Mouse (Mus musculus): ENCODE results near the gene Prdx3. TPM values are rescaled to one million over a fixed set of nuclear protein-coding genes. Genes with fewer than 3 reads are reported as not detected.

Gene Prdx3
- polyA plus RNA-seq (2016; fragmentation: Nextera tagmentation; extraction: Ambion mirVana), result 112 and 115 TPM in 2 replicates

GRCm38 (mm10) chr19:60874064-60874694 is at the start of gene Prdx3:
Gene Prdx3 (minus strand): TSS chr19:60874556.
- Histone ChIP-seq H3K27ac (peak within 1 kb of the TSS; percentile 83), H3K4me3 (peak within 1 kb of the TSS; percentile 63), H3K4me1 (peaks cover 21% of the 10 kb centered on the region), H3K27me3 (ENCODE audit: poor library complexity, severe bottlenecking) (no peaks in the 10 kb centered on the region), H3K9me3 (no peaks in the 10 kb centered on the region), H3K36me3 (replicated peaks) (peaks cover 35% of the 10 kb centered on the region)
- WGBS, result under 1% methylated on average over 28 of the region's 28 CpGs
- peak; percentile 93 for DNase-seq (ENCODE audit: extremely low spot score, low spot score)

- WGBS, result 93% methylated on average over 6 of the region's 6 CpGs
- H3K36me3 ChIP-seq (replicated peaks), result no peaks in the 10 kb centered on the region
- H3K4me1 ChIP-seq, result no peaks in the 10 kb centered on the region
Observed at GRCm38 (mm10) chr19:60916869-60917570, 42.7 kb upstream of the Prdx3 start.

DNA sequence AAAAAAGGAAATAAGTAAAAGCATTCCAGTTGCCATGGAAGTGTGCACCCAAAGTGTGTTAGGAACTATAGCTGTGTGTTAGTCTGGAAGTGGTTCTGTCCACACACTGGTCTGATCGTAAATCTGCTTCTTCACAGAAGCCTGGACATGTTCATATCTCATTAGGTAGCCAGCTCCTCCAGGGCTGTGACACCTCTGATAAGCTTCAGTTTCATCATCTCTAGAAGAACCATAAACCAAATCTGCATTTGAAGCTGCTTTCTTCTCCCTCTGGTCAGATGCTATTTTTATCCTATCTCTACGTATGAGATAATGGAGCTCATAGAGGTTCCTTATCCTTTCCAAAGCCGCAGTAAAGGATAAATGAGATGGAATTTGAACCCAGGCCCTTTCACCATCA is 41.5 kb upstream of the Prdx3 start:
- WGBS, result 88% methylated on average over 3 of the region's 3 CpGs
- H3K9me3 ChIP-seq, result no peaks in the 10 kb centered on the region

More at GRCm38 (mm10) chr19:60916869-60917570, 42.7 kb upstream of the Prdx3 start:
- no peak for DNase-seq (ENCODE audit: extremely low spot score, low spot score)
- Histone ChIP-seq H3K27ac (no peak overlapping the region), H3K27me3 (ENCODE audit: poor library complexity, severe bottlenecking) (no peaks in the 10 kb centered on the region), H3K4me3 (no peak overlapping the region), H3K9me3 (no peaks in the 10 kb centered on the region)

GRCm38 (mm10) chr19:60915236-60915635 is 40.9 kb upstream of the Prdx3 start:
- no peak overlapping the region for H3K27ac ChIP-seq
- H3K9me3 ChIP-seq, result no peaks in the 10 kb centered on the region
- no peaks in the 10 kb centered on the region for H3K4me1 ChIP-seq
- H3K27me3 ChIP-seq (ENCODE audit: poor library complexity, severe bottlenecking), result no peaks in the 10 kb centered on the region
- no peak overlapping the region for H3K4me3 ChIP-seq
- H3K36me3 ChIP-seq (replicated peaks), result no peaks in the 10 kb centered on the region
- WGBS, result 86% methylated on average over 4 of the region's 4 CpGs
- no peak for DNase-seq (ENCODE audit: extremely low spot score, low spot score)

More for the DNA sequence above, 41.5 kb upstream of the Prdx3 start:
- Histone ChIP-seq H3K27me3 (ENCODE audit: poor library complexity, severe bottlenecking) (no peaks in the 10 kb centered on the region), H3K4me1 (no peaks in the 10 kb centered on the region), H3K36me3 (replicated peaks) (no peaks in the 10 kb centered on the region), H3K27ac (no peak overlapping the region), H3K4me3 (no peak overlapping the region)
- DNase-seq (ENCODE audit: extremely low spot score, low spot score), result no peak

DNA sequence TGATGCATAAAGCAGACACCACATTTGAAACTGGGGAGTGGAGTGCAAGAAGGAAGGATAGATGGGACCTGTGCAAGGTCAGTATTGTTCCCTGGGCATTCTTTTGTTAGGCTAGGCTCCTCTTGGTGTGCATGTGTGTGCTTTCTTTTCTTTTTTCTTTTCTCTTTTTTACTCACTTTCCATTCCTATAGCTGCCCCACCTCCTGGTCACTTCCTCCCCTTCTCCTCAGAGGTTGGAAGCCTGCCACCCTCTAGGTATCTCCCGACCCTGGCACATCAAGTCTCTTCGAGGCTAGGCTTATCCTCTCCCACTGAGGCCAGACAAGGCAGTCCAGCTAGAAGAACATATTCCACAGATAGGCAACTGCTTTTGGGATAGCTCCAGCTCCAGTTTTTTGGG is 37.3 kb upstream of the Prdx3 start:
- no peaks in the 10 kb centered on the region for H3K4me1 ChIP-seq
- H3K27ac ChIP-seq, result no peak overlapping the region
- H3K4me3 ChIP-seq, result no peak overlapping the region
- H3K27me3 ChIP-seq (ENCODE audit: poor library complexity, severe bottlenecking), result no peaks in the 10 kb centered on the region
- DNase-seq (ENCODE audit: extremely low spot score, low spot score), result no peak
- 86% methylated on average over 2 of the region's 2 CpGs for WGBS
- H3K9me3 ChIP-seq, result no peaks in the 10 kb centered on the region
- H3K36me3 ChIP-seq (replicated peaks), result no peaks in the 10 kb centered on the region

GRCm38 (mm10) chr19:60910304-60910703 is 35.9 kb upstream of the Prdx3 start:
- no peak overlapping the region for H3K4me3 ChIP-seq
- no peaks in the 10 kb centered on the region for H3K9me3 ChIP-seq
- H3K27ac ChIP-seq, result no peak overlapping the region
- no peaks in the 10 kb centered on the region for H3K36me3 ChIP-seq (replicated peaks)
- H3K27me3 ChIP-seq (ENCODE audit: poor library complexity, severe bottlenecking), result no peaks in the 10 kb centered on the region
- no peak for DNase-seq (ENCODE audit: extremely low spot score, low spot score)
- H3K4me1 ChIP-seq, result no peaks in the 10 kb centered on the region

GRCm38 (mm10) chr19:60905477-60905876 is 31.1 kb upstream of the Prdx3 start:
- no peak overlapping the region for H3K27ac ChIP-seq
- no peak overlapping the region for H3K4me3 ChIP-seq
- no peaks in the 10 kb centered on the region for H3K27me3 ChIP-seq (ENCODE audit: poor library complexity, severe bottlenecking)
- no peaks in the 10 kb centered on the region for H3K36me3 ChIP-seq (replicated peaks)
- H3K9me3 ChIP-seq, result no peaks in the 10 kb centered on the region
- 97% methylated on average over 5 of the region's 5 CpGs for WGBS
- no peak for DNase-seq (ENCODE audit: extremely low spot score, low spot score)
- H3K4me1 ChIP-seq, result no peaks in the 10 kb centered on the region

DNA sequence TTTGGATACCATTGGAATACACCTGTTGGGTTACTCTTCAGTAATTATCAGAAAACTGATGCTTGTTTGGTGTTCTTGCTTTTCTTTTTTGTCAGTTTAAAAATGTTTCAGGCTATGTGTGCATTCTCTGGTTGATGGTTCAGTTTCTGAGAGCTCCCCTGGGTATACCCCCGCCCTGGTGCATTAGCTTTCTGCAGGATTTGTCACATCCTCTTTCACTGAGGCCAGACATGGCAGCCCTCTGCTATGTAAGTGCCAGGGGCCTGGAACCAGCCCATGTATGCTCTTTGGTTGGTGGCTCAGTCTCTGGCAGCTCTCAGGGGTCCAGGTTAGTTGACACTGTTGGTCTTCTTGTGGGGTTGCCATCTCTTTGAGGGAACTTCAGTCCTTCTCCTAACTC is 29.6 kb upstream of the Prdx3 start:
- Histone ChIP-seq H3K36me3 (replicated peaks) (no peaks in the 10 kb centered on the region), H3K4me3 (no peak overlapping the region), H3K4me1 (no peaks in the 10 kb centered on the region), H3K9me3 (no peaks in the 10 kb centered on the region), H3K27me3 (ENCODE audit: poor library complexity, severe bottlenecking) (no peaks in the 10 kb centered on the region), H3K27ac (no peak overlapping the region)
- no peak for DNase-seq (ENCODE audit: extremely low spot score, low spot score)
- WGBS, result 82% methylated on average over 1 of the region's 1 CpGs

DNA sequence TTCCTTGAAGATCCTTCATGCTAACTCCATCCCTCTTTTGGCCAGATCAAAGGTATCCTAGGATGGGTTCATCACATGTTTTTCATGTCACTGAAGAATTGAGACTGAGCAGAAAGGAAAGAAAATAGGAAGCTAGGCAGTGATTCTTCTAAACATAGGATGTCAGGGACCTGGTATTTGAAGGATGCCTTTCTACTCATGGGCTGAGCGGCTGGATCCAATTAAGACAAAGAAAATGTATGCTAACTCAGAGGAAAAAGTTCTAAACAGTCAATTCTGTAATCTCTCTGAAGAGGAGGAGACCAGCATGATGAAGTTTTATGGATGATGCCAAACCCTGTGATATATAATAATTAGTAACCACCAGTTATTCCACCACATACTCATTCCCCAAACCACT is 28.8 kb upstream of the Prdx3 start:
- Histone ChIP-seq H3K4me1 (no peaks in the 10 kb centered on the region), H3K36me3 (replicated peaks) (no peaks in the 10 kb centered on the region), H3K4me3 (no peak overlapping the region), H3K27ac (no peak overlapping the region), H3K27me3 (ENCODE audit: poor library complexity, severe bottlenecking) (no peaks in the 10 kb centered on the region), H3K9me3 (no peaks in the 10 kb centered on the region)
- WGBS, result 89% methylated on average over 1 of the region's 1 CpGs
- no peak for DNase-seq (ENCODE audit: extremely low spot score, low spot score)

- 25% methylated on average over 3 of the region's 3 CpGs for WGBS
Observed at GRCm38 (mm10) chr19:60895251-60895880, 21.0 kb upstream of the Prdx3 start.

GRCm38 (mm10) chr19:60891934-60892547 is 17.7 kb upstream of the Prdx3 start:
- no peaks in the 10 kb centered on the region for H3K36me3 ChIP-seq (replicated peaks)
- H3K27ac ChIP-seq, result no peak overlapping the region
- H3K4me1 ChIP-seq, result peaks cover 30% of the 10 kb centered on the region
- peak; percentile 49 for DNase-seq (ENCODE audit: extremely low spot score, low spot score)
- no peaks in the 10 kb centered on the region for H3K27me3 ChIP-seq (ENCODE audit: poor library complexity, severe bottlenecking)
- peak overlapping the region; percentile 86; the same call in 1 of the 2 replicates for H3K4me3 ChIP-seq
- no peaks in the 10 kb centered on the region for H3K9me3 ChIP-seq
- 18% methylated on average over 1 of the region's 1 CpGs for WGBS

More at GRCm38 (mm10) chr19:60895251-60895880, 21.0 kb upstream of the Prdx3 start:
- Histone ChIP-seq H3K27me3 (ENCODE audit: poor library complexity, severe bottlenecking) (no peaks in the 10 kb centered on the region), H3K9me3 (no peaks in the 10 kb centered on the region), H3K4me3 (no peak overlapping the region), H3K36me3 (replicated peaks) (no peaks in the 10 kb centered on the region), H3K27ac (no peak overlapping the region), H3K4me1 (peaks cover 19% of the 10 kb centered on the region)
- DNase-seq (ENCODE audit: extremely low spot score, low spot score), result no peak

- peak overlapping the region; percentile 86 for H3K4me3 ChIP-seq
- H3K27ac ChIP-seq, result no peak overlapping the region
- no peaks in the 10 kb centered on the region for H3K36me3 ChIP-seq (replicated peaks)
- no peaks in the 10 kb centered on the region for H3K9me3 ChIP-seq
- no peak for DNase-seq (ENCODE audit: extremely low spot score, low spot score)
- peaks cover 30% of the 10 kb centered on the region for H3K4me1 ChIP-seq
- no peaks in the 10 kb centered on the region for H3K27me3 ChIP-seq (ENCODE audit: poor library complexity, severe bottlenecking)
- 11% methylated on average over 4 of the region's 5 CpGs for WGBS
Observed at GRCm38 (mm10) chr19:60891123-60891470, 16.7 kb upstream of the Prdx3 start.
